Mouse (Mus musculus): ENCODE measurements around the gene Pnliprp1. TPM values are rescaled to one million over a fixed set of nuclear protein-coding genes. Genes with fewer than 3 reads are reported as not detected.

Gene Pnliprp1
- total RNA-seq (2017): not detected in 2 replicates

GRCm38 (mm10) chr19:58728445-58729031 lies at the start of gene Pnliprp1:
Gene Pnliprp1, plus strand, starts transcription at chr19:58728887.
- no peak for ATAC-seq (ENCODE audit: extremely low read depth, insufficient number of reproducible peaks, low FRiP score, poor library complexity, severe bottlenecking)

- no peak for ATAC-seq (ENCODE audit: extremely low read depth, insufficient number of reproducible peaks, low FRiP score, poor library complexity, severe bottlenecking)
Observed at GRCm38 (mm10) chr19:58688933-58689332, 39.8 kb upstream of the Pnliprp1 start.

DNA sequence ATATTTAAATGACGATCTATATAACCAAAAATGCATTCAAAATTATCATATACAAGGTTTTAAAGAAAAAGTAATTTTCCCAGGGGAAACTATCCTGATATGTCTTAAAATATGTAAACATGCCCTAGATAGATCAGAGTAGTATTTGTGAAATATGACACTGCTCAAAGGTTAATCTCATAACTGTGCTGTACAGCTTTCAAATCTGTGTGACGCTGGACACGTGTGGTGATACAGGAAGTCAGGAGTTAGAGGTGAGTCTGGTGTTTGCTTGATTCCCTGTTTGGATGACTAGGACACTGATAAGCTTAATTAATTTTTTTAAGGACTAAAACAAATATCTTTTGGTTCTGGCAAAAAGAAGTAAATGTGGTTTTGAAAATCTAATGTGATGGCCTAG lies 33.4 kb upstream of the Pnliprp1 start:
- no peak for ATAC-seq (ENCODE audit: extremely low read depth, insufficient number of reproducible peaks, low FRiP score, poor library complexity, severe bottlenecking)

- no peak for ATAC-seq (ENCODE audit: extremely low read depth, insufficient number of reproducible peaks, low FRiP score, poor library complexity, severe bottlenecking)
Observed at GRCm38 (mm10) chr19:58696235-58696634, 32.5 kb upstream of the Pnliprp1 start.

DNA sequence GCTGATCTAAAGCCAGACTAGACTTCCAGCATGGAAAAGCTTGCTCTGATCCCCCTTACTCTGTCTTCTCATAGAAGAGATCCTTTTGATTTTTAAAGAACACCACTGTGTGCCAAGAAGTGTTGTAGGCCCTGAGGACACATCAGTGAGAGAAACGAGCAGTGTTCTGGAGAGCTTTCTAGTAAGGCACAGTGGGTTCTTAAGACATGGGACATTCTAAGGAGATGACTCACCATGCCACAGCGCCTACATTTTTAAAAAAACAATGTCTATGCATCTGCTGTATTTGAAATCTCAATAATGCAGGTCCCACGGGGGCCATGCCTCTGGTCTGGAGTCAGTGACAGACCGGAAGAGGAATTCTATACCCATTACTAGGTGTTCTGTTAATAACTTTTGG lies 24.1 kb upstream of the Pnliprp1 start:
- no peak for ATAC-seq (ENCODE audit: extremely low read depth, insufficient number of reproducible peaks, low FRiP score, poor library complexity, severe bottlenecking)

DNA sequence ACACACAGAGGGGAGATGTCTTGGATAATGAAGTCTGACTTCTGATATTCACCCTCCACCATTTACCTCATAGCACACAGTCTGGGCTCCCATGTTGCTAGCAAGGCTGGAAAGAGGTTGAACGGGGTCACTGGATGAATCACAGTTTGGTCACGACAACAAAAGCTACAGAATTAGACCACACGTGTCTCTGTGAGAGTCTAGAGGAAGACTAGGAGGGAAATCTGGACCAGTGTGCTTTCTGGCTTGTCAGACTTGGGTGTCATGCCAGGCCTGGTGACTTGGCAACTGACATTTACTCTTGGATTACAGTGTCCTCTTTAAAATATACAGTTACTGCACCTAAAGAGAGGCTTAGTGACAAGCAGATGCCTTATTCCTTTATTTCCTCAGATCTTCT lies 20.1 kb upstream of the Pnliprp1 start:
- ATAC-seq (ENCODE audit: extremely low read depth, insufficient number of reproducible peaks, low FRiP score, poor library complexity, severe bottlenecking): no peak

- no peak for ATAC-seq (ENCODE audit: extremely low read depth, insufficient number of reproducible peaks, low FRiP score, poor library complexity, severe bottlenecking)
Observed at GRCm38 (mm10) chr19:58717925-58718324, 10.8 kb upstream of the Pnliprp1 start.

GRCm38 (mm10) chr19:58720439-58720838 lies 8.2 kb upstream of the Pnliprp1 start:
- no peak for ATAC-seq (ENCODE audit: extremely low read depth, insufficient number of reproducible peaks, low FRiP score, poor library complexity, severe bottlenecking)

GRCm38 (mm10) chr19:58726551-58726950 lies 2.1 kb upstream of the Pnliprp1 start:
- no peak for ATAC-seq (ENCODE audit: extremely low read depth, insufficient number of reproducible peaks, low FRiP score, poor library complexity, severe bottlenecking)

- no peak for ATAC-seq (ENCODE audit: extremely low read depth, insufficient number of reproducible peaks, low FRiP score, poor library complexity, severe bottlenecking)
Observed at GRCm38 (mm10) chr19:58727756-58728155, 931 bp upstream of the Pnliprp1 start.

DNA sequence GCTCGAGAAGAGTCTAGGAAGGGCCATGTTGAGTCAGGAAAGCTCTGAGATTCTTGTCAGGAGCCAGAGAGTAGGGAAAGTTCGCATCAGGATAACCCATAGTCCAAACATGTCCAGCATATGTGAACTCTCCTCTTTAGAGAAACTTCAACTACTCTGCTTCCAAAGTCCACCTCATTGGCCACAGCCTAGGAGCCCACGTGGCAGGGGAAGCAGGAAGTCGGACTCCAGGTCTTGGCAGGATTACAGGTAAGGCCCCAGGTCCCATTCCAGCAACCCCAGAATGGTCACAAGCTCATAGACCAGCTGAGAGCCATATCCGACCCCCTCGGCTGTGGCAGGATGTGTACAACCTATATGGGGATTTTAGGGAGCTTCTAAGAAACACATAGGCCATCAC lies 4.5 kb downstream of the Pnliprp1 start:
- ATAC-seq (ENCODE audit: extremely low read depth, insufficient number of reproducible peaks, low FRiP score, poor library complexity, severe bottlenecking): no peak

- no peak for ATAC-seq (ENCODE audit: extremely low read depth, insufficient number of reproducible peaks, low FRiP score, poor library complexity, severe bottlenecking)
Observed at GRCm38 (mm10) chr19:58738111-58738510, 9.4 kb downstream of the Pnliprp1 start.

DNA sequence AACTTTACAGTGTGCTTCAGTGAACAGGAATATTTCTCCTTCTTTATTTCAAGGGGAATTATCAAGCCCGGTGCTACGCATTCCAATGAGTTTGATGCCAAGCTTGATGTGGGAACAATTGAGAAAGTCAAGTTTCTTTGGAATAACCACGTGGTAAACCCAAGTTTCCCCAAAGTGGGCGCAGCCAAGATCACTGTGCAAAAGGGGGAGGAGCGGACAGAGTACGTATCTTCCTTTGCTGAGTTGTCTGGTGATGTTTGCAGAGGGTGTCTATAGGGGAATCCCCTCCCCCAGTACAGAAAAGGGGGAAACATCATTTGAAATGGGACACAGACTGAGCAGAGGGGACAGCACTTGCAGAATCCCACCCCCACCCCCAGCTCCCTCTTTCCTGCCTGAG lies 12.3 kb downstream of the Pnliprp1 start:
- ATAC-seq (ENCODE audit: extremely low read depth, insufficient number of reproducible peaks, low FRiP score, poor library complexity, severe bottlenecking): no peak

DNA sequence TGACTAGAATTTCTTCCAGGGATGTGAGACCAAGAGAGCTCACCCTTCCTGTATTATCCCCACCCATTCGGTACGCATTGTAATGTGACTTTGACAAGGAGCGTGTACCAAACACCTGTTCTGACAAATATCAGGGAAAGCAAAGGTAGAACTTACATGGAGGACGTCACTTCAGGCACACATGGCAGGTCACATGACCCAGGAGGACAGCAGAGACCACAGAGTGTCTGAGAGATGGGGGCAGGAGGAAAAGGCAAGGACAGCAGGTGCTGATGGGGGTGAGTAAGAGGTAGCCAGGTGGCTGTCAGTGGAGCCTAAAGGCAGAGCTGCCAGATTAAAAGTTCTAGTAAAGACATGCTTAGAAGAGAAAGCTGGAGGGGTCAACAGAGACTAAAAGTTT lies 14.0 kb downstream of the Pnliprp1 start:
- no peak for ATAC-seq (ENCODE audit: extremely low read depth, insufficient number of reproducible peaks, low FRiP score, poor library complexity, severe bottlenecking)

- no peak for ATAC-seq (ENCODE audit: extremely low read depth, insufficient number of reproducible peaks, low FRiP score, poor library complexity, severe bottlenecking)
Observed at GRCm38 (mm10) chr19:58743736-58744135, 15.0 kb downstream of the Pnliprp1 start.

- no peak for ATAC-seq (ENCODE audit: extremely low read depth, insufficient number of reproducible peaks, low FRiP score, poor library complexity, severe bottlenecking)
Observed at GRCm38 (mm10) chr19:58747498-58748000, 18.9 kb downstream of the Pnliprp1 start.

DNA sequence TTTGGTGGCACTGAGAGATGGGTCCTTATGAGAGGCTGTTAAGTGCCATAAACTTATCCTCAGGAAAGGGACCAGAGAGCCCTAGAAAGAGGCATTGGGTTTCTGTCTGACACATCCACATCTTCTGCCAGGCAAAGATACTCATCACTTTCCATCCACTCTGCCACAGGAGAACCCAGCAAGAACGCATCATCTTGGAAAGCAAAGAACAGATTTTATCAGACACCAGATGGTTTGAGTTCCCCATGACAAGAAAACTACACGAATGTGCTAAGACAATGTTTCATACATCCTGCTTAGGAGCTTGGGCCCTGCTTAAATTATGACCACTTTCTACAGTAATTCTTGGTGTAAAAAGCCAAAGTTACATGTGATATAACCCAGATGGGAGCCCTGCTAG lies 22.1 kb downstream of the Pnliprp1 start:
- ATAC-seq (ENCODE audit: extremely low read depth, insufficient number of reproducible peaks, low FRiP score, poor library complexity, severe bottlenecking): no peak

GRCm38 (mm10) chr19:58751504-58751903 lies 22.8 kb downstream of the Pnliprp1 start:
- ATAC-seq (ENCODE audit: extremely low read depth, insufficient number of reproducible peaks, low FRiP score, poor library complexity, severe bottlenecking): no peak

DNA sequence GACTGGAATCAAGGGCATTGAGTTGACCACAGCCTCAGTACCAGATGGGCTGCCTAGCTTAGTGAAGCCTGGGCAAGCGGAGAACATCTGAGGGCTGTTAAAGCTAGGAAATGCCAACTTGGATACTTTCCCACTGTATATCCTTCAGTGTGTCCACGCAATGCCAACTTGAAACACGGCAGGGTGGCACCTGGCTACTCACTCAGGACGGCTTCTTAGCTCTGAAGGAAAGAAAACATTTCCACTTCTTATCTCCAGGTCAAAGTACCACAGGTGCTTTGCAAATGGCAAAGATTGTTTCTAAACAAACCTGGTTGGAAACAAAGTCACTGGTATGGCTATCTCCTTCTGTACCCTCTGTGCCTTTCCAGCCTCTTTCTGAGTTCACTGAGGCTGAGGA lies 30.2 kb downstream of the Pnliprp1 start:
- no peak for ATAC-seq (ENCODE audit: extremely low read depth, insufficient number of reproducible peaks, low FRiP score, poor library complexity, severe bottlenecking)

DNA sequence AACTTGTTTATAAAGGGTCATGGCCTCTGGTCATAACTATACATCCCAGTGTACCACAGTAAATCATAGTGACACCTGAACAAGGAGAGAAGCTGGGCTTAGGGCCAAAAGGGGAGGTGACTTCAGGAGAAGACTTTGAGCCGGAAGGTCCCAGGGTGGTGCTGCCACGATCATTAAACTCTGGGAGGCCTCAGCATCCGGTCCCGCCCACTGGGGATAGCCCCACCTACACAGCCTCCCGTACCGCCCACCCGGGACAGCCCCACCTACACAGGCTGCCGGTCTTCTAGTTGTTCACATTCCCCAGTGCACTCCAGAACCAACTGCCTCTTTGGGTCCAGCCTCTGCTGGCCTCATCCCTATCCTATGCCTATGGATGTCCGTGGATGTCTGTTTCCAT lies 30.7 kb downstream of the Pnliprp1 start, which contains the start of gene Pnliprp2:
Gene Pnliprp2, plus strand, starts transcription at position 297 of the 400 bp plus-strand sequence.
- no peak for ATAC-seq (ENCODE audit: extremely low read depth, insufficient number of reproducible peaks, low FRiP score, poor library complexity, severe bottlenecking)

DNA sequence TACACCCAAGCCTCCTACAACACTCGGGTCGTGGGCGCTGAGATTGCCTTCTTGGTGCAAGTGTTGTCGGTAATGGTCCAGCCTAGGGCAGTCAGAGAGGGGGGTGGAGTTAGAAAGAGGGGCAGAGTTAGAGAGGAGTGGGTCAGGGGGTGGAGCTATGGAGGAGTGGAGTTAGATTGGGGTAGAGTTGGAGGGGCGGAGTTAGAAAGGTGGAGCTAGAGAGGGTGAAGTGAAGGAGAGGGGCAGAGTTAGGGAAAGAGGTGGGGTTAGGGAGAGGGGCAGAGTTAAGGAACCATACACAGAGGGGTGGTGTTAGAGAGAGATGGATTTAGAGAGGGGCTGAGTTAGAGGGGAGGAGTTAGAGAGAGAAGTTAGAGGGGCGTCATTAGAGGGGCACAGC lies 33.6 kb downstream of the Pnliprp1 start:
- no peak for ATAC-seq (ENCODE audit: extremely low read depth, insufficient number of reproducible peaks, low FRiP score, poor library complexity, severe bottlenecking)
